Comparison of ENCODE assay signal across 32 mouse cellular contexts in genomic region chr16:23103841-23104240, GRCm38 (mm10). TPM values are rescaled to one million over a fixed set of nuclear protein-coding genes. Genes with fewer than 3 reads are reported as not detected.
A peak's percentile ranks its signal among the peaks of the same experiment; 100 is the strongest.
DNase-seq lines count a peak whose midpoint lies in the region; ATAC-seq and TF ChIP-seq lines count a peak whose summit lies in the region.
"Had no signal": no experiment of that assay in that cellular context is flagged by ENCODE, and none has a peak within 500 bp of the region (broad histone marks: within the 10 kb centered on the region; RNA-seq: fewer than 3 reads in every experiment).

No protein-coding gene starts in this region.

- peak overlapping the region; percentile 60; the same call in 1 of the 2 replicates for H3K9ac ChIP-seq in ES-E14 (ENCODE audit: insufficient read depth, low read depth, low read length, poor library complexity, severe bottlenecking)
- H3K9ac ChIP-seq: embryonic facial prominence, embryonic 13.5 days; forebrain, embryonic 12.5 days; midbrain, embryonic 13.5 days had no signal

- intact Hi-C loops in gastrocnemius, postnatal 14 days (cut with DNase I; ENCODE audit: low total_unique reads): loop anchor here (2.0 kb wide), 1 partner anchor 25 kb away; no protein-coding TSS in a partner anchor

- no peaks in the 10 kb centered on the region for H3K9me3 ChIP-seq in ES-E14 (ENCODE audit: control insufficient read depth, insufficient read depth, low read depth, low read length)
- H3K9me3 ChIP-seq: embryonic facial prominence, embryonic 13.5 days; forebrain, embryonic 12.5 days; heart, embryonic 12.5 days; limb, embryonic 13.5 days; midbrain, embryonic 13.5 days had no signal

- peak; percentile 7; the same call in 1 of the 2 replicates for ATAC-seq in megakaryocyte, adult 5-6 weeks (ENCODE audit: poor library complexity, severe bottlenecking)
- ATAC-seq: hindbrain, postnatal 0 days; intestine, postnatal 0 days; midbrain, embryonic 13.5 days; Patski had no signal

- no peak overlapping the region for H3K4me3 ChIP-seq in ES-E14 (ENCODE audit: insufficient read depth in 1 of 2, low read depth in 1 of 2, low read length in 2 of 2, poor library complexity in 1 of 2, severe bottlenecking in 1 of 2)
- H3K4me3 ChIP-seq: embryonic facial prominence, embryonic 13.5 days; erythroblast, embryonic 14.5 days; forebrain, embryonic 12.5 days; gastrocnemius, adult 2 months; layer of hippocampus, adult 2 months; midbrain, embryonic 13.5 days; myocyte had no signal

- in situ Hi-C loops in ES-E14 (cut with MboI; ENCODE audit: low sequenced_read_pairs in 2 of 2, unreplicated experiment in 2 of 2): loop anchor here in 1 of 2 experiments (25.0 kb wide), 1 partner anchor 692 kb away; no protein-coding TSS in a partner anchor

- H3K36me3 ChIP-seq in ES-E14 (ENCODE audit: control insufficient read depth, insufficient read depth, low read length, poor library complexity, severe bottlenecking): peaks cover 12% of the 10 kb centered on the region

- DNase-seq in heart, adult 11 months: peak; percentile 70
- DNase-seq in heart, postnatal 4 days: no peak
- DNase-seq in A20 (ENCODE audit: low read depth, low spot score) (peak; percentile 75), ES-E14 (ENCODE audit: low read depth, low spot score) (no peak)
- DNase-seq in adrenal gland, adult 18-20 months (ENCODE audit: low spot score in 2 of 2): no peak
- DNase-seq in gastrocnemius, postnatal 14 days: no peak
- DNase-seq in T-cell, adult 2 months (ENCODE audit: low spot score): no peak
- DNase-seq: adrenal gland, adult 8-10 months; cerebellum, adult 2 months; cerebellum, postnatal 36 days; embryo, embryonic 11 days; gastrocnemius, adult 2 months; heart, postnatal 10 days; kidney, postnatal 25 days; lung, adult 18-20 months; lung, postnatal 10 days; right cerebral cortex, adult 18-20 months; thymus, postnatal 25 days had no signal

- peak overlapping the region; percentile 70; the same call in 1 of the 2 replicates for H3K27ac ChIP-seq in ES-E14 (ENCODE audit: insufficient read depth, low read depth, low read length, poor library complexity, severe bottlenecking)
- H3K27ac ChIP-seq: embryonic facial prominence, embryonic 13.5 days; forebrain, embryonic 12.5 days; gastrocnemius, adult 2 months; hindbrain, postnatal 0 days; layer of hippocampus, adult 2 months; limb, embryonic 13.5 days; midbrain, embryonic 13.5 days had no signal

- H3K4me1 ChIP-seq in ES-E14 (ENCODE audit: control insufficient read depth in 2 of 2, insufficient read depth in 2 of 2, low read length in 2 of 2, poor library complexity in 1 of 2): peaks cover 2 to 4% of the 10 kb centered on the region in 2 experiments; a peak in 3 of 4 replicates

TF ChIP-seq in ES-E14, 5 proteins besides CTCF, POLR2A, EP300 and RAD21:
- no peak for TF ChIP-seq CHD2 (IDR thresholded peaks at IDR 0.05; ENCODE audit: low read depth, low read length)

RNA-seq across cellular contexts. Expression of gene Eif4a2, which starts 3.4 kb away (rescaled TPM):
- total RNA-seq in heart, postnatal 4 days (2021): 100 to 1,000 TPM; 206 to 231 TPM
- 983 and 1,290 TPM in 2 replicates for total RNA-seq in ES-E14 (2012; rRNA removed)
- 299 and 324 TPM in 2 replicates for total RNA-seq in megakaryocyte, adult 5-6 weeks (2015)
- 454 and 463 TPM in 2 replicates for total RNA-seq in megakaryocyte, adult 5-6 weeks (2017)
- 100 to 1,000 TPM; 551 to 581 TPM for total RNA-seq in adrenal gland, adult 18-20 months (2021)
- total RNA-seq in gastrocnemius, postnatal 14 days (2021): 100 to 1,000 TPM; 294 to 336 TPM

RNA-seq across cellular contexts. Expression of gene Rfc4, which starts 23.7 kb away (rescaled TPM):
- 10 to 100 TPM; 34.9 to 37.4 TPM for total RNA-seq in heart, postnatal 4 days (2021)
- total RNA-seq in ES-E14 (2012; rRNA removed): 51.1 and 71.7 TPM in 2 replicates
- total RNA-seq in megakaryocyte, adult 5-6 weeks (2015): 107 and 122 TPM in 2 replicates
- total RNA-seq in megakaryocyte, adult 5-6 weeks (2017): 42.3 and 45.5 TPM in 2 replicates
- 1 to 10 TPM; 4.3 to 7.7 TPM for total RNA-seq in adrenal gland, adult 18-20 months (2021)
- 1 to 10 TPM; 6.1 to 6.5 TPM for total RNA-seq in gastrocnemius, postnatal 14 days (2021)

RNA-seq across cellular contexts. Expression of gene Adipoq, which starts 42.5 kb away (rescaled TPM):
- 1 to 10 TPM; 4.9 to 6.2 TPM for total RNA-seq in heart, postnatal 4 days (2021)
- 0.22 and 0.69 TPM in 2 replicates for total RNA-seq in ES-E14 (2012; rRNA removed)
- 0.55 and 0.80 TPM in 2 replicates for total RNA-seq in megakaryocyte, adult 5-6 weeks (2015)
- total RNA-seq in megakaryocyte, adult 5-6 weeks (2017): 0.40 and 1.7 TPM in 2 replicates
- total RNA-seq in adrenal gland, adult 18-20 months (2021): 100 to 1,000 TPM; 265 to 655 TPM
- 1 to 10 TPM in 1 of 2 experiments, under 1 TPM in 1; 0.93 to 3.9 TPM for total RNA-seq in gastrocnemius, postnatal 14 days (2021)
- total RNA-seq: hindbrain, postnatal 0 days; layer of hippocampus, adult 2 months; left cerebral cortex, postnatal 25 days had no signal

RNA-seq across cellular contexts. Expression of gene Kng1, which starts 46.2 kb away (rescaled TPM):
- total RNA-seq in heart, postnatal 4 days (2021): under 1 TPM; 0.18 to 0.45 TPM
- 0.32 and 0.49 TPM in 2 replicates for total RNA-seq in ES-E14 (2012; rRNA removed)
- total RNA-seq in megakaryocyte, adult 5-6 weeks (2015): 0.46 TPM in 1 of 2 replicates, not detected in the other
- 0.11 and 0.41 TPM in 2 replicates for total RNA-seq in megakaryocyte, adult 5-6 weeks (2017)
- 1 to 10 TPM in 1 of 2 experiments, under 1 TPM in 1; 0.60 to 1.1 TPM for total RNA-seq in adrenal gland, adult 18-20 months (2021)
- not detected for total RNA-seq in gastrocnemius, postnatal 14 days (2021)
- total RNA-seq: gastrocnemius, adult 2 months; heart, adult 18-20 months; heart, postnatal 10 days; hindbrain, postnatal 0 days; layer of hippocampus, adult 2 months; left cerebral cortex, postnatal 25 days had no signal

Comparison
In these comparisons a context has a peak if more than half of its experiments do, and no peak if none do; other contexts are left out.
1. DNase-seq: peak in heart, adult 11 months (single experiment) and A20 (single experiment); none in heart, postnatal 4 days (single experiment), ES-E14 (single experiment), adrenal gland, adult 18-20 months (0 of 2), gastrocnemius, postnatal 14 days (single experiment) and T-cell, adult 2 months (single experiment).
2. RNA of gene Adipoq, which starts 42.5 kb away (total RNA-seq): 265 to 655 TPM in adrenal gland, adult 18-20 months; 4.9 to 6.2 TPM in heart, postnatal 4 days, 0.93 to 3.9 TPM in gastrocnemius, postnatal 14 days, 0.40 to 1.7 TPM in megakaryocyte, adult 5-6 weeks and 0.22 to 0.69 TPM in ES-E14; every median in the first group is over 10 times any median in the second.